Mouse (Mus musculus) forebrain, embryonic 12.5 days (tissue): ENCODE measurements around the gene Nif3l1. TPM values are rescaled to one million over a fixed set of nuclear protein-coding genes. Genes with fewer than 3 reads are reported as not detected.

ENCODE experiments used
- ATAC-seq: fragments of 200-750 bp; cut with Nextera tagmentation; 2 replicates; pipeline ENCODE4 v1.8.0; 2017; ENCODE audit warnings: moderate TSS enrichment; ENCODE audit not compliant: low FRiP score
- H3K27ac ChIP-seq: fragments of 300-500 bp; sonication (generic); 2 replicates; pipeline ENCODE4 v1.5.1; 2016; ENCODE audit warnings: mild to moderate bottlenecking
- H3K27me3 ChIP-seq: fragments of 300-500 bp; sonication (generic); 2 replicates; pipeline ENCODE4 v1.6.1; 2016; ENCODE audit warnings: mild to moderate bottlenecking
- H3K36me3 ChIP-seq: fragments of 300-500 bp; sonication (generic); replicated peaks from 2 replicates; pipeline ENCODE4 v1.6.1; 2016; ENCODE audit warnings: mild to moderate bottlenecking
- H3K4me1 ChIP-seq: fragments of 300-500 bp; sonication (generic); 2 replicates; pipeline ENCODE4 v1.6.1; 2016
- H3K4me2 ChIP-seq: fragments of 300-500 bp; sonication (generic); 2 replicates; pipeline ENCODE4 v1.6.1; 2016; ENCODE audit warnings: mild to moderate bottlenecking, moderate library complexity
- H3K4me3 ChIP-seq: fragments of 300-500 bp; sonication (generic); replicated peaks from 2 replicates; pipeline ENCODE4 v1.5.1; 2016; ENCODE audit warnings: mild to moderate bottlenecking
- H3K9ac ChIP-seq: fragments of 300-500 bp; sonication (generic); 2 replicates; pipeline ENCODE4 v1.6.1; 2016; ENCODE audit warnings: mild to moderate bottlenecking
- H3K9me3 ChIP-seq: fragments of 300-500 bp; sonication (generic); 2 replicates; pipeline ENCODE4 v1.6.1; 2016
- WGBS: fragments of 180-500 bp; shearing (Covaris S2); methylation state at CpG from one replicate; pipeline ENCODE4 v1.1.7; 2016; 5-methylcytosine and 5-hydroxymethylcytosine counted together
- polyA plus RNA-seq: library from polyadenylated mRNA; unstranded; fragments of >200 nt; fragmentation: Nextera tagmentation; extraction: Ambion mirVana; gene quantifications from 2 replicates; pipeline ENCODE4 v1.2.1, GENCODE M21; 2016

Gene Nif3l1
- polyA plus RNA-seq, 1 experiment from 2014 or later: 65.0 TPM

GRCm38 (mm10) chr1:58463935-58464334 lies 19.0 kb downstream of the Nif3l1 start:
- no peak overlapping the region for H3K27ac ChIP-seq
- H3K4me2 ChIP-seq: no peak overlapping the region
- no peaks in the 10 kb centered on the region for H3K9me3 ChIP-seq
- WGBS: 98% methylated on average over 2 of the region's 2 CpGs
- H3K27me3 ChIP-seq: no peaks in the 10 kb centered on the region
- no peaks in the 10 kb centered on the region for H3K4me1 ChIP-seq
- no peak overlapping the region for H3K4me3 ChIP-seq
- H3K36me3 ChIP-seq: peaks cover 86% of the 10 kb centered on the region
- ATAC-seq: no peak
- no peak overlapping the region for H3K9ac ChIP-seq

GRCm38 (mm10) chr1:58465042-58465441 lies 20.1 kb downstream of the Nif3l1 start:
- Histone ChIP-seq H3K27ac (no peak overlapping the region), H3K27me3 (no peaks in the 10 kb centered on the region), H3K36me3 (peaks cover 87% of the 10 kb centered on the region), H3K4me1 (no peaks in the 10 kb centered on the region), H3K4me3 (no peak overlapping the region), H3K4me2 (no peak overlapping the region), H3K9me3 (no peaks in the 10 kb centered on the region), H3K9ac (no peak overlapping the region)
- 92% methylated on average over 4 of the region's 4 CpGs for WGBS
- ATAC-seq: no peak

- Histone ChIP-seq H3K4me1 (no peaks in the 10 kb centered on the region), H3K9ac (no peak overlapping the region), H3K27me3 (no peaks in the 10 kb centered on the region), H3K4me3 (no peak overlapping the region), H3K4me2 (no peak overlapping the region), H3K27ac (no peak overlapping the region), H3K9me3 (no peaks in the 10 kb centered on the region), H3K36me3 (peaks cover 85% of the 10 kb centered on the region)
- ATAC-seq: no peak
- WGBS: 96% methylated on average over 4 of the region's 4 CpGs
Measured at GRCm38 (mm10) chr1:58465561-58465960, 20.6 kb downstream of the Nif3l1 start.

GRCm38 (mm10) chr1:58475662-58476061 lies 30.7 kb downstream of the Nif3l1 start:
- no peak for ATAC-seq
- Histone ChIP-seq H3K4me1 (no peaks in the 10 kb centered on the region), H3K27ac (no peak overlapping the region), H3K36me3 (peaks cover 72% of the 10 kb centered on the region), H3K9ac (no peak overlapping the region), H3K4me2 (no peak overlapping the region), H3K9me3 (no peaks in the 10 kb centered on the region), H3K4me3 (no peak overlapping the region), H3K27me3 (no peaks in the 10 kb centered on the region)
- 96% methylated on average over 8 of the region's 8 CpGs for WGBS

GRCm38 (mm10) chr1:58482647-58483046 lies 37.7 kb downstream of the Nif3l1 start:
- Histone ChIP-seq H3K9me3 (no peaks in the 10 kb centered on the region), H3K4me2 (no peak overlapping the region), H3K27me3 (no peaks in the 10 kb centered on the region), H3K4me1 (no peaks in the 10 kb centered on the region), H3K4me3 (no peak overlapping the region), H3K27ac (no peak overlapping the region), H3K9ac (no peak overlapping the region), H3K36me3 (peaks cover 77% of the 10 kb centered on the region)
- ATAC-seq: no peak
- WGBS: 95% methylated on average over 4 of the region's 4 CpGs

GRCm38 (mm10) chr1:58495603-58496002 lies 50.7 kb downstream of the Nif3l1 start:
- 93% methylated on average over 6 of the region's 6 CpGs for WGBS
- Histone ChIP-seq H3K27me3 (no peaks in the 10 kb centered on the region), H3K9ac (no peak overlapping the region), H3K4me3 (no peak overlapping the region), H3K27ac (no peak overlapping the region), H3K4me1 (no peaks in the 10 kb centered on the region), H3K36me3 (peaks cover 82% of the 10 kb centered on the region), H3K9me3 (no peaks in the 10 kb centered on the region), H3K4me2 (no peak overlapping the region)
- no peak for ATAC-seq

GRCm38 (mm10) chr1:58497678-58498077 lies 52.7 kb downstream of the Nif3l1 start:
- Histone ChIP-seq H3K4me2 (no peak overlapping the region), H3K9me3 (no peaks in the 10 kb centered on the region), H3K4me1 (no peaks in the 10 kb centered on the region), H3K27me3 (no peaks in the 10 kb centered on the region), H3K27ac (no peak overlapping the region), H3K4me3 (no peak overlapping the region), H3K9ac (no peak overlapping the region), H3K36me3 (peaks cover 62% of the 10 kb centered on the region)
- ATAC-seq: no peak
- WGBS: 94% methylated on average over 4 of the region's 4 CpGs

- ATAC-seq: no peak
- H3K4me3 ChIP-seq: no peak overlapping the region
- 89% methylated on average over 1 of the region's 1 CpGs for WGBS
- H3K4me2 ChIP-seq: no peak overlapping the region
- H3K36me3 ChIP-seq: peaks cover 56% of the 10 kb centered on the region
- no peak overlapping the region for H3K27ac ChIP-seq
- no peak overlapping the region for H3K9ac ChIP-seq
- H3K4me1 ChIP-seq: peaks cover 10% of the 10 kb centered on the region
- H3K27me3 ChIP-seq: no peaks in the 10 kb centered on the region
- no peaks in the 10 kb centered on the region for H3K9me3 ChIP-seq
Measured at GRCm38 (mm10) chr1:58498758-58499157, 53.8 kb downstream of the Nif3l1 start.

- Histone ChIP-seq H3K4me3 (peak overlapping the region; percentile 92; the same call in 1 of the 2 replicates), H3K4me2 (peak overlapping the region; percentile 89), H3K4me1 (peaks cover 21% of the 10 kb centered on the region), H3K9ac (no peak overlapping the region), H3K27me3 (no peaks in the 10 kb centered on the region), H3K36me3 (peaks cover 34% of the 10 kb centered on the region), H3K9me3 (peaks cover 13% of the 10 kb centered on the region), H3K27ac (no peak overlapping the region)
- ATAC-seq: no peak
Measured at GRCm38 (mm10) chr1:58503134-58503533, 58.2 kb downstream of the Nif3l1 start.

GRCm38 (mm10) chr1:58503793-58504370 lies 58.9 kb downstream of the Nif3l1 start:
- peak overlapping the region; percentile 91 for H3K9ac ChIP-seq
- ATAC-seq: 0 out of 2 replicates have a peak, but pooled peaks have one; percentile 1
- peaks cover 21% of the 10 kb centered on the region for H3K4me1 ChIP-seq
- H3K36me3 ChIP-seq: peaks cover 26% of the 10 kb centered on the region
- H3K4me2 ChIP-seq: peak overlapping the region; percentile 89
- peaks cover 19% of the 10 kb centered on the region for H3K9me3 ChIP-seq
- WGBS: 32% methylated on average over 9 of the region's 9 CpGs
- H3K27me3 ChIP-seq: no peaks in the 10 kb centered on the region
- peak overlapping the region; percentile 92 for H3K4me3 ChIP-seq
- no peak overlapping the region for H3K27ac ChIP-seq

- Histone ChIP-seq H3K4me3 (peak within 1 kb of the TSS; percentile 92), H3K36me3 (peaks cover 19% of the 10 kb centered on the region), H3K9ac (peak within 1 kb of the TSS; percentile 91), H3K9me3 (peaks cover 19% of the 10 kb centered on the region), H3K4me2 (peak within 1 kb of the TSS; percentile 89), H3K4me1 (peaks cover 21% of the 10 kb centered on the region), H3K27me3 (no peaks in the 10 kb centered on the region), H3K27ac (peak within 1 kb of the TSS; percentile 87)
- under 1% methylated on average over 64 of the region's 64 CpGs for WGBS
- ATAC-seq: peak; percentile 100
Measured at GRCm38 (mm10) chr1:58504577-58505254, 59.8 kb downstream of the Nif3l1 start, which contains the start of gene Orc2. Gene Orc2 (minus strand): TSS chr1:58505109.

- ATAC-seq: no peak
- H3K27ac ChIP-seq: no peak overlapping the region
- H3K9ac ChIP-seq: no peak overlapping the region
- peaks cover 21% of the 10 kb centered on the region for H3K4me1 ChIP-seq
- WGBS: 99% methylated on average over 3 of the region's 3 CpGs
- peaks cover 22% of the 10 kb centered on the region for H3K9me3 ChIP-seq
- no peak overlapping the region for H3K4me2 ChIP-seq
- peaks cover 10% of the 10 kb centered on the region for H3K36me3 ChIP-seq
- no peak overlapping the region for H3K4me3 ChIP-seq
- peaks cover 4% of the 10 kb centered on the region; the same call in 1 of the 2 replicates for H3K27me3 ChIP-seq
Measured at GRCm38 (mm10) chr1:58507249-58507648, 62.3 kb downstream of the Nif3l1 start.
